In the genomic region with DNA sequence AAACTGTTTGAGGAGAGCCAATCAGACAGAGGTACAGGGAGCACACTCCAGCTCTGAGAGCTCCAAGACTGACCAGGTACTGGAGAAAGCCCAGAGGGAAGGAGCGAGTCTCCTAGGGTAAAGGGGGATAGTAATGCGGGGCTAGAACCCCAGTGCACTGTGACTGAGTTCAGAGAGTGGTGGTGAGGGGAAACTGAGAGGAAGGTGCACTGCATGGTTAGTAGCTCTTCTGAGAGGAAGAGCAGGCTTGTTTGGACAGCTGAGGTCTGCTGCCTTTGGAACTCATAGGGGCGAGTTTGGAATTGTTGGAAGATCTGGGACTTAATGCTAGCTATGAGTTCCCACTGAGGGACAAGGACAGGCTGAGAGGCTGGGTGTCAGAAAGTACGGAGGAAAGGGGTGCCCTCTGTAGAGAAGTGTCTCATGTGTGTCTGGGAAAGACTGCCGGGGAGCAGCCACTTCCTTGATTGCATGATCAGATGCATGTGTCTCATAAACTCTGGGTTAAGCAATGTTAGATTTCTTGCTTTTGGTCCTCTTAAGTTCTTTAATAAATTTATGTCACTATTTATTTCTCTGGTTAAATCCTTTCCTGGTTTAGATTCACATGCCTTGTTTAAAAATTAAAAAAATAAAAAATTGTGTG, we compare ENCODE assay signal across 18 mouse cellular contexts. TPM values are rescaled to one million over a fixed set of nuclear protein-coding genes. Genes with fewer than 3 reads are reported as not detected.
DNase-seq lines count a peak whose midpoint lies in the region; ATAC-seq and TF ChIP-seq lines count a peak whose summit lies in the region.
"Had no signal": no experiment of that assay in that cellular context is flagged by ENCODE, and none has a peak within 500 bp of the region (broad histone marks: within the 10 kb centered on the region; RNA-seq: fewer than 3 reads in every experiment).

No protein-coding gene starts in this region.

- no peak for ATAC-seq in hindbrain, postnatal 0 days
- no peak for ATAC-seq in hindbrain, embryonic 14.5 days (ENCODE audit: low FRiP score)
- ATAC-seq in granulocyte monocyte progenitor cell, adult 5-6 weeks (replicated peaks; ENCODE audit: poor library complexity, severe bottlenecking), result peak; percentile 77
- peak; percentile 68 for ATAC-seq in megakaryocyte, adult 5-6 weeks (ENCODE audit: poor library complexity, severe bottlenecking)
- no peak for ATAC-seq in forebrain, embryonic 15.5 days (replicated peaks)
- no peak for ATAC-seq in intestine, postnatal 0 days

- 0 out of 2 replicates have a peak overlapping the region, but pooled peaks have one; percentile 16 for H3K27ac ChIP-seq in hindbrain, postnatal 0 days
- H3K27ac ChIP-seq in hindbrain, embryonic 14.5 days, result no peak overlapping the region
- H3K27ac ChIP-seq in forebrain, embryonic 15.5 days (replicated peaks), result no peak overlapping the region
- no peak overlapping the region for H3K27ac ChIP-seq in intestine, postnatal 0 days (ENCODE audit: low read depth, low read length)
- H3K27ac ChIP-seq: heart, embryonic 13.5 days; neural tube, embryonic 13.5 days had no signal

- H3K9ac ChIP-seq in hindbrain, postnatal 0 days (replicated peaks; ENCODE audit: low read length), result no peak overlapping the region
- no peak overlapping the region for H3K9ac ChIP-seq in hindbrain, embryonic 14.5 days
- no peak overlapping the region for H3K9ac ChIP-seq in forebrain, embryonic 15.5 days (replicated peaks)
- H3K9ac ChIP-seq in intestine, postnatal 0 days (ENCODE audit: low read depth, low read length), result no peak overlapping the region
- H3K9ac ChIP-seq: heart, embryonic 13.5 days; neural tube, embryonic 13.5 days had no signal

- no peak overlapping the region for H3K4me2 ChIP-seq in hindbrain, postnatal 0 days (ENCODE audit: low read depth, low read length)
- H3K4me2 ChIP-seq in hindbrain, embryonic 14.5 days (replicated peaks), result no peak overlapping the region
- H3K4me2 ChIP-seq in forebrain, embryonic 15.5 days (replicated peaks), result no peak overlapping the region
- no peak overlapping the region for H3K4me2 ChIP-seq in intestine, postnatal 0 days (replicated peaks; ENCODE audit: low read depth)
- H3K4me2 ChIP-seq: heart, embryonic 13.5 days; neural tube, embryonic 13.5 days had no signal

- no peaks in the 10 kb centered on the region for H3K36me3 ChIP-seq in hindbrain, postnatal 0 days (ENCODE audit: insufficient read depth, low read length)
- no peaks in the 10 kb centered on the region for H3K36me3 ChIP-seq in hindbrain, embryonic 14.5 days (replicated peaks; ENCODE audit: control insufficient read depth, insufficient read depth)
- H3K36me3 ChIP-seq in forebrain, embryonic 15.5 days, result no peaks in the 10 kb centered on the region
- no peaks in the 10 kb centered on the region for H3K36me3 ChIP-seq in intestine, postnatal 0 days (ENCODE audit: control insufficient read depth, insufficient read depth)
- H3K36me3 ChIP-seq: heart, embryonic 13.5 days; neural tube, embryonic 13.5 days had no signal

- WGBS in hindbrain, postnatal 0 days, result 86% methylated on average over 5 of the region's 5 CpGs
- WGBS in hindbrain, embryonic 14.5 days, result 89% methylated on average over 5 of the region's 5 CpGs
- 90% methylated on average over 5 of the region's 5 CpGs for WGBS in forebrain, embryonic 15.5 days
- WGBS in intestine, postnatal 0 days, result 82% methylated on average over 5 of the region's 5 CpGs

- no peak for DNase-seq in hindbrain, postnatal 0 days (ENCODE audit: low spot score)
- no peak for DNase-seq in hindbrain, embryonic 14.5 days (ENCODE audit: low spot score)
- peak; percentile 53 for DNase-seq in thymus, postnatal 4 days
- DNase-seq in kidney, adult 11 months, result no peak
- DNase-seq: adrenal gland, postnatal 14 days; cerebellum, adult 9-10 months; gastrocnemius, postnatal 36 days; heart, postnatal 4 days; kidney, postnatal 14 days; layer of hippocampus, adult 9-11 months; lung, adult 2 months had no signal

- H3K4me3 ChIP-seq in hindbrain, postnatal 0 days (ENCODE audit: low read length), result no peak overlapping the region
- H3K4me3 ChIP-seq in hindbrain, embryonic 14.5 days (replicated peaks; ENCODE audit: low read length), result no peak overlapping the region
- no peak overlapping the region for H3K4me3 ChIP-seq in forebrain, embryonic 15.5 days
- H3K4me3 ChIP-seq in intestine, postnatal 0 days (ENCODE audit: low read depth, low read length), result no peak overlapping the region
- H3K4me3 ChIP-seq: erythroblast, embryonic 14.5 days; heart, embryonic 13.5 days; neural tube, embryonic 13.5 days had no signal

- TF ChIP-seq CTCF in hindbrain, postnatal 0 days (IDR thresholded peaks at IDR 0.05; ENCODE audit: low read depth), result no peak
- TF ChIP-seq CTCF in intestine, postnatal 0 days (IDR thresholded peaks at IDR 0.05; ENCODE audit: low read depth), result no peak

- H3K9me3 ChIP-seq in hindbrain, postnatal 0 days (ENCODE audit: low read length), result no peaks in the 10 kb centered on the region
- H3K9me3 ChIP-seq in hindbrain, embryonic 14.5 days (ENCODE audit: control insufficient read depth, low read length), result no peaks in the 10 kb centered on the region
- H3K9me3 ChIP-seq in forebrain, embryonic 15.5 days, result no peaks in the 10 kb centered on the region
- H3K9me3 ChIP-seq in intestine, postnatal 0 days (ENCODE audit: control insufficient read depth), result no peaks in the 10 kb centered on the region
- H3K9me3 ChIP-seq: heart, embryonic 13.5 days; neural tube, embryonic 13.5 days had no signal

- H3K27me3 ChIP-seq in hindbrain, postnatal 0 days (ENCODE audit: insufficient read depth, low read length), result no peaks in the 10 kb centered on the region
- H3K27me3 ChIP-seq in hindbrain, embryonic 14.5 days (ENCODE audit: control insufficient read depth, insufficient read depth, low read length), result no peaks in the 10 kb centered on the region
- H3K27me3 ChIP-seq in forebrain, embryonic 15.5 days, result no peaks in the 10 kb centered on the region
- H3K27me3 ChIP-seq in intestine, postnatal 0 days (replicated peaks; ENCODE audit: control insufficient read depth, insufficient read depth, low read length), result no peaks in the 10 kb centered on the region
- H3K27me3 ChIP-seq: heart, embryonic 13.5 days; neural tube, embryonic 13.5 days had no signal

- no peaks in the 10 kb centered on the region for H3K4me1 ChIP-seq in hindbrain, postnatal 0 days (ENCODE audit: insufficient read depth, low read length)
- no peaks in the 10 kb centered on the region for H3K4me1 ChIP-seq in hindbrain, embryonic 14.5 days (replicated peaks; ENCODE audit: control insufficient read depth, insufficient read depth, low read length)
- no peaks in the 10 kb centered on the region for H3K4me1 ChIP-seq in forebrain, embryonic 15.5 days
- H3K4me1 ChIP-seq in intestine, postnatal 0 days (replicated peaks; ENCODE audit: control insufficient read depth, insufficient read depth, low read length), result no peaks in the 10 kb centered on the region
- H3K4me1 ChIP-seq: heart, embryonic 13.5 days; neural tube, embryonic 13.5 days had no signal

RNA-seq across cellular contexts. Expression of a gene that starts 24.4 kb away (rescaled TPM):
- 32.5 and 34.1 TPM in 2 replicates for total RNA-seq in hindbrain, postnatal 0 days (2014; rRNA removed)
- polyA plus RNA-seq in hindbrain, postnatal 0 days (2015; fragmentation: Nextera tagmentation; extraction: Ambion mirVana), result 9.2 and 9.6 TPM in 2 replicates
- 15.2 and 18.7 TPM in 2 replicates for polyA plus RNA-seq in hindbrain, embryonic 14.5 days (2014; fragmentation: Nextera tagmentation; extraction: Ambion mirVana)
- total RNA-seq in granulocyte monocyte progenitor cell, adult 5-6 weeks (2014; fragmentation: Nextera tagmentation), result 15.6 and 18.5 TPM in 2 replicates
- total RNA-seq in granulocyte monocyte progenitor cell, adult 5-6 weeks (2017), result 13.1 and 16.8 TPM in 2 replicates
- total RNA-seq in megakaryocyte, adult 5-6 weeks (2015), result 3.0 and 4.8 TPM in 2 replicates
- 3.7 and 6.2 TPM in 2 replicates for total RNA-seq in megakaryocyte, adult 5-6 weeks (2017)
- polyA plus RNA-seq in forebrain, embryonic 15.5 days (2015; fragmentation: Nextera tagmentation; extraction: Ambion mirVana), result 17.2 and 18.2 TPM in 2 replicates
- 3.8 and 4.8 TPM in 2 replicates for polyA plus RNA-seq in intestine, postnatal 0 days (2015; fragmentation: Nextera tagmentation; extraction: Ambion mirVana)

Comparison
In these comparisons a context has a peak if more than half of its experiments do, and no peak if none do; other contexts are left out.
1. ATAC-seq: peak in granulocyte monocyte progenitor cell, adult 5-6 weeks (single experiment) and megakaryocyte, adult 5-6 weeks (single experiment); none in hindbrain, postnatal 0 days (single experiment), hindbrain, embryonic 14.5 days (single experiment), forebrain, embryonic 15.5 days (single experiment) and intestine, postnatal 0 days (single experiment).